Mouse (Mus musculus): ENCODE data around the gene Slc38a3.

The Slc38a3 gene

DNA sequence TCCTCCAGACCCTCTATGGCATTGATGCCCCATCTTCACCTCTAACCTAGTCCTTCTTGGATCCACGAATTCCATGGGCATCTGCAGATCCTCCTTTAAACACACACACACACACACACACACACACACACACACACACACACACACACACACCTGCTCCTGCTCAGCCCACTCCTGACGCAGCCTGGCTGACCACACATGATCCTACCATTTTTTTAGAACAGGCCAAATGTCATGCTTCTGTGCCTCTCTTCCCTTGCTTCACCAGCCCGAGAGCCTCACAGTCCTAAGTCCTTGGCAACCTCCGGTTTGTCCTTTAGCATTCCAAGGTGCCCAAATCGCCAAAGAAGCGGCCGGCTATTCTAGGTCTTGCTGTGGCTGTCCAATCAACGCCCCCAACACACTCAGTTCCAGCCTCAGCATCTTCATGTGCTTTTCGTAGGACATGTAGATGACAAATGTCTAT, at the start of gene Slc38a3:
Slc38a3 (minus strand) TSS at position 51 of the 466 bp plus-strand sequence.
- TF ChIP-seq GATA4 (IDR thresholded peaks at IDR 0.05; ENCODE audit: insufficient replicate concordance, low read length) = no peak

GRCm38 (mm10) chr9:107716951-107717350, 47.6 kb upstream of the Slc38a3 start:
- TF ChIP-seq GATA4 (IDR thresholded peaks at IDR 0.05; ENCODE audit: insufficient replicate concordance, low read length) = no peak

DNA sequence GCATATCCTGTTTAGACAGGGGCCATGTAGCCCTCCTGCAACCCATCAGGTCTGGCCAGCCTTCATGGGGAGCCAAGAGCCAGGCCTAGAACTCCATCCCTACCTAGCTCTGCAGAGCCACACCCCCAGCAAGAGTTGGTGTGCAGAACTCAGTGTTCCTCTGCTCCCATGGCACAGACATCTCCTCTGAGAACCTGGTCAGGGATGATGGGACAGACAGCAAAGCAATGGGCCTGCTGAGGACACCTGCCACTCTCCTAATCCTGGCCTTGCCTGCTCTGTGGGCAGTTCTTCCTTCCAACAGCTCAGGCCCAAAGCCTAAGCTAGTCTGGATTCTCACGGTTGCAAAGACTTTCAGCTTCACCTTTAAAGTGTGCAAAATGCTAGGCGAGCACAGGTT, 46.3 kb upstream of the Slc38a3 start:
- no peak for TF ChIP-seq GATA4 (IDR thresholded peaks at IDR 0.05; ENCODE audit: insufficient replicate concordance, low read length)

GRCm38 (mm10) chr9:107714221-107714952, 45.1 kb upstream of the Slc38a3 start:
- no peak for TF ChIP-seq GATA4 (IDR thresholded peaks at IDR 0.05; ENCODE audit: insufficient replicate concordance, low read length)

DNA sequence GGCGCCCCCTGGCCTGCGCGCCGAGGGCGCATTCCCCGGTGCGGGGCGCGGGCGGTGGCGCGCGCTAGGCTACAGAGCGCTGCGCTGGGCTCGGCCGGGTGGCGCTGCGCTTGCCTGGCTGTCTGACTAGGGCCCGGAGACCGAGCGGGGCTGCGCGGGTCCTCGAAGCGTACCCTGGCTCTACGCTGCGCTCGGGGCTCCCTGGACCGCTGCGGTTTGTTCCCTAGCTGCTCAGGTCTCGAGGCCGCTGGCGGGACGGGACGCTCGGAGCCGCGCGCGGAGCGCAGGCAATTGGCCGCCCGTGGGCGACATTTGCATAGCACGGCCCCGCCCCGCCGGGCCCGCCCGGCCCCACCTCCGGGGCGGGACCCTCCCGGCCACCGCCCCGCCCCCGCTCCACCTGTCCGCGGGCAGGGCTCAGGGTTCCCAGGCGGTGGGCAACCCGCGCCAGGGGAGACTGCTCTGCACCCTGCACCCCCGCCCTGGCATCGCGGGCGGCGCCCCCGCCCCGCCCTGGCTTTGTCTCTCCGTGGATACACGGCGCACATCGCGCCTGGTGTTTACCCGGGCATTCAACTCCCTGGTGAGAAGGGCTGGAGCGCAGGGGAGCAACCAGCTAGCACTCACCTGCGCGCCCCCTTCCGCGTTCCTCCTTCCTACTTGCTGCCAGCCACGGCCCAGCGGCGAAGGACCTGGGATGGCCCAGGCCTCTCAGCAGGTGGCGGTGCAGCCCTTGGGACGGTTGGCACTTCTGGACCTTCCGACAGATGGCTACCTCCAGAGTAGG, 40.6 kb upstream of the Slc38a3 start, which contains the start of gene Sema3f:
Sema3f (minus strand) TSS at position 779 of the 787 bp plus-strand sequence.
- TF ChIP-seq GATA4 (IDR thresholded peaks at IDR 0.05; ENCODE audit: insufficient replicate concordance, low read length) = no peak

GRCm38 (mm10) chr9:107709096-107709696, 39.9 kb upstream of the Slc38a3 start:
- no peak for TF ChIP-seq GATA4 (IDR thresholded peaks at IDR 0.05; ENCODE audit: insufficient replicate concordance, low read length)

GRCm38 (mm10) chr9:107708439-107709095, 39.2 kb upstream of the Slc38a3 start:
- no peak for TF ChIP-seq GATA4 (IDR thresholded peaks at IDR 0.05; ENCODE audit: insufficient replicate concordance, low read length)

DNA sequence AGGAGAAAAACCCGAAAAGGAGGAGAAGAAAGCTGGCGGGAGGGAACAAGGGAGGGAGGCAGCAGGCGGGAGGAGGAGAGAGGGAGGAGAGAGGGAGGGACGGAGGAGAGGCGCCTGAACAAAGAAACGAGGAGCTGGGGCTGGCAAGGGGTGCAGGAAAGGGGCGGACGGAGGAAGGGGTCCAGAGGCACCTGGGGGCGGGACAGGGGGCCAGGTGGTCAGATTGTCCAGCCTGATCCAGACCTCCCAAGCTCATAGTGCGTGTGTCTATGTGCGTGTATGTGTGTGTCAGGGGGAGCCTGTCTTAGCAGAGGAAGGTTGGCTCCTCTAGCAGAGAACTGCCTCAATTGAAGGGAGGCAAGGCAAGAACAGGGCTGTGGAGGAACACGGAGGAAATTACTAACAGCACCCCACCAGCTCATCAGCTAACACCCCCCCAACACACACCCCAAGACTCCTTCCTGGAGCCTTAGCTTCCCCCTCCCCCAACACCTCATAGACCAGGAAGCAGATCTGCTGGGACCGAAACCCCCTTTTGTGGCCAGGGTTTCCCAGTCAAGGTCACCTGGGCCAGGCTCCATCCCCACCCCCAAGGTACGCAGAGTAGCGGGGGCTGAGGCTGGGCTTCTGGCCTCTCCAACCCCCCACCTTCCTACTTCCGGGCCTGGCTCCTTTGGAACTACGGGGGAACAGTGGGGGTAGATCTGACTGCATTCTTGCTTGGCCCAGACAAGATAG, 38.5 kb upstream of the Slc38a3 start:
- TF ChIP-seq GATA4 (IDR thresholded peaks at IDR 0.05; ENCODE audit: insufficient replicate concordance, low read length) = no peak

- TF ChIP-seq GATA4 (IDR thresholded peaks at IDR 0.05; ENCODE audit: insufficient replicate concordance, low read length) = no peak
Observed at GRCm38 (mm10) chr9:107706781-107707211, 37.5 kb upstream of the Slc38a3 start.

DNA sequence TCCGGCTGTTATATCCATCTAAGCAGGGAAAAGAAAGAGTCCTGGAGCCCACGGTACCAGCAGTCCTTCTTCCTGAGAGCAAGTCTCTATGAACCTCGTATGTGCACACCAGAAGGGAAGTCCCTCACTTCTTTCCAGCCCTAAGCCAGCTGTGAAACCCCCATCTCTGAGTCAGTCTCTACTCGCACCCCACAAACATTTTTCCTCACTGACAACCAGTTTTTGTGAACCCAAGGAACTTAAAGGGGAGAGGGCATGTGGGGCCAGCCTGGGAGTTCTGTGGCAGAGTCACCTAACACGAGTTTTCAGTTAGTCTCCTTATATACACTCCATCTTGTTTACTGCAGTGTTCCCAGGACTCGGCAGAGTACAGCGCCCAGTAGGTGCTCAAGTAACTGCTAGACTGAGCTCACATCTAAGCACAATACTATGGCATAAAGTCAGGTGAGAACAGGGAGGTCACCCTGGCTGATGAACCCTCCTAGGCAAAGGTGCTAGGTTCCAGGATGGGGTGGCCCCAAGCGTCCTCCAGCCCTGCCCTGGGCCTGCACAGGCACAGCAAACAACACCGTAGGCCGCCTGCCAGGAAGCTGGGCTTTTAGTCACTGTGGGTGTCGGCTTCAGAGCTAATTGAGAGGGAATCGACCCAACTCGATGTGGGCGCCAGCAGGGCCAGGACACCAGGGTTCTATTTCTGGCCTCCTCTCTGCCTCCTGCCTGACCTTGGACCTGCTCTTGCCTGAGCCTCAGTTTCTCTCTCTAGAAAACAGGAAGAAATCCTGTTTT, 34.2 kb upstream of the Slc38a3 start:
- no peak for TF ChIP-seq GATA4 (IDR thresholded peaks at IDR 0.05; ENCODE audit: insufficient replicate concordance, low read length)

- TF ChIP-seq GATA4 (IDR thresholded peaks at IDR 0.05; ENCODE audit: insufficient replicate concordance, low read length) = no peak; the same call in 1 of the 2 replicates
Observed at GRCm38 (mm10) chr9:107702606-107703185, 33.4 kb upstream of the Slc38a3 start.

DNA sequence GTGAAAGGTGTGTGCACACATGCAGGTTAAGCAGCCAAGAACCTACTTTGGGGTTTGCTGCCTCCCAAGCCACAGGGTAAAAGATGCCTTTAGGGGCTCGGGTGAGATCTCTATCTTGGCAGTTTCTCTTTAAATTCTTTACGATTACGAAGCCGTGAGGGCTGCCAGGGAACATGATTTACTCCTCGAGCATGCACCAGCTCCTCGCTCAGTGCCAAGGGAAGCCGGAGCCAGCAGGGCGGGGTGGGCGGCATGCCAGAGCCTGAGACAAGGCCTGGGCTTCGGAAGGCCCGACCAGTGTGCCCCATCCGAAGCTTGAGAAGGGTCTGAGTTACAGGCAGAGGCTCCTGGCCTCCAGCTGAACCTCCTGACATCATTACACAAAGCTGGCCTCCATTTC, 32.3 kb upstream of the Slc38a3 start:
- no peak for TF ChIP-seq GATA4 (IDR thresholded peaks at IDR 0.05; ENCODE audit: insufficient replicate concordance, low read length)

DNA sequence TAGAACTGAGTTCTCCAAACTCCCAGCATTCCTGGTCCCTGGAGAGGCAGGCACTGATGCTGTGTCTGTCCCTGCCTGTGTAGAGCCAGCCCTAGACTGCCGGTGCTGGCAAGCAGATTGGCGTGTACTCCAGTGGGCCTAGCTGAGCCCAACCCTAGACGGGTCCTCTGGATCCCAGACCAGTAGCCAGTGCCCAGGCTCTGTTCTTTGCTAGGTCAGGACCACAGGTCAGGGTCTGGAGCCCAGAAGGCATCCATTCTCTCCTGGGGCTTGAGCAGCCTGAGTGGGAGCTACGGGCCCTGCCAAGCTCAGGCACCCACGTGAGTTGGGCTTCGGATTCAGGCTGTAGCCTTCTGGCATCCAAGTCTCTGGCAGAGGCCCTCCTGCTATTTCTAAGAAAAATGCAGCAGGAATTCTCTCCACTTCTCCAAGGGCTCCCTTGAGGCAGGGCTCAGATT, 30.8 kb upstream of the Slc38a3 start:
- no peak for TF ChIP-seq GATA4 (IDR thresholded peaks at IDR 0.05; ENCODE audit: insufficient replicate concordance, low read length)
